Mouse (Mus musculus) layer of hippocampus, adult 6 months (tissue): ENCODE results near the gene Tprgl. TPM values are rescaled to one million over a fixed set of nuclear protein-coding genes. Genes with fewer than 3 reads are reported as not detected.

Source experiments
- long read RNA-seq, 2 experiments: library from polyadenylated mRNA; unstranded; transcript quantifications; one replicate each; pipeline ENCODE4 v2.0.0; 2019 to 2020
- polyA plus RNA-seq: library from polyadenylated mRNA; unstranded; fragments of <200 nt; fragmentation: Nextera tagmentation; gene quantifications from 2 replicates; pipeline ENCODE4 v1.2.3, GENCODE M21; 2021

Tprgl gene
- polyA plus RNA-seq = 106 and 124 TPM in 2 replicates
- long read RNA-seq, experiment 1, transcript Tprgl-201 (4 exons, 1,724 nt) = major isoform, 163 of 191 reads
- long read RNA-seq, experiment 1, partial matches to known transcripts = 7 of 191 reads
- long read RNA-seq, experiment 1, other reads (novel, unspliced or antisense) = 18 of 191 reads
- long read RNA-seq, experiment 2, transcript Tprgl-204 (3 exons, 915 nt) = minor isoform, 8 of 1,183 reads
- long read RNA-seq, experiment 2, transcript Tprgl-201 (4 exons, 1,724 nt) = major isoform, 1,058 of 1,183 reads
- long read RNA-seq, experiment 2, transcript Tprgl-203 (2 exons, 947 nt) = minor isoform, 8 of 1,183 reads
- long read RNA-seq, experiment 2, partial matches to known transcripts = 7 of 1,183 reads
- long read RNA-seq, experiment 2, other reads (novel, unspliced or antisense) = 101 of 1,183 reads

DNA sequence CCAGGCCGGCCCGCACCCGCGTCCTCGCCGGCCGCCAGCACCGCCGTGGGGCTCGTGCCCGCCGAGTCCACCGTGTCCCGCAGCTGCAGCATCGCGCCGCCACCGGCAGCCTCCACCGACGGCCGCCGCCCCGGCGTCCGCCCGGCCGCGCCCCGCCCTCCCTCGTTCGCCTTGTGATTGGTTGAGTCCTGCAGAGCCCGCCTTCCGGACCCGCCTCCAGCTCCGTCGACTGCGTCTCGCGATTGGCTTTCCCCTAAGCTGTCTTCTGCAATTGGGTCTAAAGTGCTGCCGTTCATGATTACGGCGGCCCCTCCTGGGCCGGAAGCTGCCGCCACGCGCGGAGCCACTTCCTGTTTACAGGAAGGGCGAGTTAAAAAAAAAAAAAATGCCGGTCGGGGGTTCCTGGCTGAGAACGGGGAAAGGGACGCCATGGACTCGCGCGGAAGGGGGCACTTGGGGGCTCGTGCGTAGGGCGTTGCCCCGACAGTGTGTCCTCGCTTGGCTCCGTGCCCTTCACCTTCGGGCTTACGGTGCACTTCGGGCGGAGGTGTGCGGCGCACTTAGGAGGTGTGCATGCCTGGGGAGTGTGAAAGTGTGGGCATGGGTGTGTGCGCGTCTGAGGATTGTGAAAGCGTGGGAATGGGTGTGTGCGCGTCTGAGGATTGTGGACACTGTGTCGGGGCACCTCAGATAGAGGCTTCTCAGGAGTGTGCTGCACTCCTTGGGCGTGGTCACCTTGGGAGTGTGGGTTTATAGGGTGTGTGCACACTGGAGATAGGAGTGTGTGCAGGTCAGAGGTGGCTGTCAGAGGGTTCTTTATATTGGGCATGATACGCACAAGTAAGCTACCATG is at the start of gene Tprgl:
TSS of gene Tprgl (minus strand) at position 129 of the 853 bp plus-strand sequence.

DNA sequence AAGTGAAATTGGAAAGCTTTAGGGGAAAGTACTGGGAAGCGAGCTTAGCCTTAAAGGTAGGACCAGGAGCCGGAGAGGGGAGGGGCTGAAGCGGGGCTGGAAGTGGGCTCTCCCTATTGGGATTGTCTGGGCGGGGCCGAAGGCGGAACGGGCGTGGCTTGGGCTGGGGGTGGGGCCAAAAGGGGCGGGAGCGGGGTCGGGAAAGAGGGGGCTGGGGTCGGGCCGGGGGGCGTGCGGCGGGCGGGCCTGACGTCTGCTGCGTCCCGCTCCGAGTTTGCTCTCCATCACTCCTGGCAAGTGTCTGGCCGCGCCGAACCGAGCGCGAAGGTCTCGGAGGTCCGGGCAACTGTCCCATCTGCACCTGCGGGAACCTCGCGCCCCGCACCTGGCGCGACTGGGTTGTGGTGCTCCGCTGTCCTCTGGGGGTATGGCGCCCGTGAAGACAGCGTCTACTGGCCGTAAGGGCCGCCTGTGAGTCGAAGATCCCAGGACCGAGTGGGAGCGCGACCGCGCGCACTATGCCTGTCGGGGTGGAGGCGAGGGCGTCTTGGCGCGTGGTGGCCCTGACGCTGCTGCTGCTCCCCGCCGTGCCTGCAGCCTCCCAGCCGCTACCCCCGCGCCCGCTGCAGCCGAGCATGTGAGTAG is 10.2 kb upstream of the Tprgl start, which contains the start of gene Megf6:
TSS of gene Megf6 (plus strand) at position 225 of the 645 bp plus-strand sequence.

DNA sequence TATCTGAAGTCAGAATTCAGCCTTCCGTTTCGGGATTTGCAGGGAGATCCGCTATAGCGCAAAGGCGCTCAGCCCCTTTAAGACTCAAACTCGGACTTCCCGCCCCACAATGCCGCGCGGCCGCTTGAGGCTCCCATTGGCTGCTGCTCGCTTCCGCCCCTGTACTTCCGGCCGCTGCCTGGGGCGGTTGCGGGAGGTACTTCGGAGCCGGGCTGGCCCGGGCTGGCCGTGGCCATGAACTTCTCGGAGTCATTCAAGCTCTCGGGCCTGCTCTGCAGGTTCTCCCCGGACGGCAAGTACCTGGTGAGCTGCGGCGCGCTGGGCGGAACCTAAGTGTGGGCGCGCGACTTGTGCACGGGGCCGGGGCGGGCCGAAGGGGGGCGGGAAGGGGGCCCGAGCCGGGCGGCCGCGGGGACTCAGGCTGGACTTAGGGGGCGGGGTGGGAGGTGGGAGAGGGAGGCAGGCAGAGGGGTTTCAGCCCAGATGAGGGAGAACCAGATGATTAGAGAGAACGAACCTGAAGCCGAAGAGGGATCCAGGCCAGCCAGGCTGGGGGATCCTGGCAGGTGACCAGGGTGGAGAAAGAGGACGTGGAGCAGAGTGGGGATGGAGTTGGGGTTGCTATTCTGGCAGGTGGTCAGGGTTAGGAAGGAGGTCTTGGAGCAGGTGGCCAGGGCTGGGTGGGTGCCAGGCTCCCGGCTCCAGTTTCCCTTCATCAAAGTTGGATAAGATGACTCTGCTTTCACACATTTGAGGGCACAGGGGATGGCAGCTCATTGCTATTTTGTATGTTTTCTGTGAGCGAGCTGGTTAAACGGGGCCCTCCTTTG is 18.0 kb downstream of the Tprgl start, which contains the start of gene Wrap73:
TSS of gene Wrap73 (plus strand) at position 162 of the 830 bp plus-strand sequence.

DNA sequence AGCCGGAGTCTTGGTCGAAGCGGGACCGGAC is 20.5 kb downstream of the Tprgl start, which contains the start of gene Trp73:
TSS of gene Trp73 (minus strand) at position 27 of the 31 bp plus-strand sequence.

Other genes with a start within 250 kb of the Tprgl start
- gene A430005L14Rik, start 203.4 kb downstream of the Tprgl start, polyA plus RNA-seq = 51.6 and 53.2 TPM in 2 replicates
- 2.1 and 2.3 TPM in 2 replicates for gene Dffb, start 185.5 kb downstream of the Tprgl start, polyA plus RNA-seq
- gene Cep104, start 185.5 kb downstream of the Tprgl start, polyA plus RNA-seq = 13.2 and 13.6 TPM in 2 replicates
- 1.9 and 3.0 TPM in 2 replicates for gene Lrrc47, start 148.9 kb downstream of the Tprgl start, polyA plus RNA-seq
- 43.9 and 46.6 TPM in 2 replicates for gene Smim1, start 134.4 kb downstream of the Tprgl start, polyA plus RNA-seq
- gene Ccdc27, start 118.0 kb downstream of the Tprgl start, polyA plus RNA-seq = not detected in 2 replicates
- 0.36 and 0.79 TPM in 2 replicates for gene Trp73, start 20.5 kb downstream of the Tprgl start, polyA plus RNA-seq
- 30.6 and 32.1 TPM in 2 replicates for gene Wrap73, start 18.3 kb downstream of the Tprgl start, polyA plus RNA-seq
- gene Megf6, start 10.1 kb upstream of the Tprgl start, polyA plus RNA-seq = 0.80 and 1.3 TPM in 2 replicates
- gene Arhgef16, start 141.0 kb upstream of the Tprgl start, polyA plus RNA-seq = 0.25 and 0.55 TPM in 2 replicates
- 1.1 and 1.8 TPM in 2 replicates for gene B230104I21Rik, start 175.5 kb upstream of the Tprgl start, polyA plus RNA-seq